Mouse (Mus musculus) spleen, postnatal 10 days (tissue): ENCODE data around the gene Itga2.

ENCODE experiments used
- DNase-seq, 2 experiments: peaks; one replicate each; pipeline ENCODE4 v3.0.0; 2021 to 2022; ENCODE audit warnings: low spot score in 2 of 2

Itga2 gene

GRCm38 (mm10) chr13:114818513-114818912, 113.4 kb downstream of the Itga2 start:
- no peak for DNase-seq

GRCm38 (mm10) chr13:114817751-114818360, 114.0 kb downstream of the Itga2 start, which contains the start of gene Mocs2:
Mocs2 (plus strand) TSS chr13:114818236.
- DNase-seq = peak; percentile 89 to 98

- DNase-seq = no peak
Observed at GRCm38 (mm10) chr13:114809624-114810210, 122.2 kb downstream of the Itga2 start.

GRCm38 (mm10) chr13:114802971-114803370, 128.9 kb downstream of the Itga2 start:
- no peak for DNase-seq

- DNase-seq = no peak
Observed at GRCm38 (mm10) chr13:114801857-114802256, 130.0 kb downstream of the Itga2 start.

- peak in 1 of 2 experiments; percentile 38 for DNase-seq
Observed at GRCm38 (mm10) chr13:114793250-114794030, 138.5 kb downstream of the Itga2 start.

- no peak for DNase-seq
Observed at GRCm38 (mm10) chr13:114791511-114791910, 140.4 kb downstream of the Itga2 start.
